Mouse (Mus musculus): ENCODE data around the gene Ece1. TPM values are rescaled to one million over a fixed set of nuclear protein-coding genes. Genes with fewer than 3 reads are reported as not detected.

Gene Ece1
- polyA plus RNA-seq, 1 experiment from 2014 or later, result 20.7 TPM

- ATAC-seq (replicated peaks), result peak; percentile 69
- H3K27ac ChIP-seq, result peak overlapping the region; percentile 4
These were observed 501 bp upstream of the Ece1 start for GRCm38 (mm10) chr4:137861461-137862011.

GRCm38 (mm10) chr4:137862516-137863240 lies 641 bp downstream of the Ece1 start:
- Histone ChIP-seq H3K36me3 (replicated peaks) (no peaks in the 10 kb centered on the region), H3K4me1 (peaks cover 57% of the 10 kb centered on the region), H3K4me2 (peak overlapping the region; percentile 64), H3K9ac (peak overlapping the region; percentile 75), H3K9me3 (no peaks in the 10 kb centered on the region), H3K27me3 (replicated peaks) (no peaks in the 10 kb centered on the region), H3K4me3 (peak overlapping the region; percentile 82), H3K27ac (peak overlapping the region; percentile 57)
- WGBS, result 10% methylated on average over 21 of the region's 21 CpGs
- peak; percentile 5; the same call in 1 of the 2 replicates for ATAC-seq (replicated peaks)

More at GRCm38 (mm10) chr4:137861461-137862011, 501 bp upstream of the Ece1 start:
- H3K27me3 ChIP-seq (replicated peaks), result no peaks in the 10 kb centered on the region
- peak overlapping the region; percentile 75; the same call in 1 of the 2 replicates for H3K9ac ChIP-seq
- peak overlapping the region; percentile 82 for H3K4me3 ChIP-seq
- 5% methylated on average over 17 of the region's 17 CpGs for WGBS
- no peaks in the 10 kb centered on the region for H3K36me3 ChIP-seq (replicated peaks)
- H3K4me2 ChIP-seq, result peak overlapping the region; percentile 64
- peaks cover 45% of the 10 kb centered on the region for H3K4me1 ChIP-seq
- H3K9me3 ChIP-seq, result no peaks in the 10 kb centered on the region

- no peak for ATAC-seq (replicated peaks)
- Histone ChIP-seq H3K27me3 (replicated peaks) (no peaks in the 10 kb centered on the region), H3K4me3 (no peak overlapping the region), H3K9me3 (no peaks in the 10 kb centered on the region), H3K9ac (no peak overlapping the region), H3K4me1 (peaks cover 57% of the 10 kb centered on the region), H3K36me3 (replicated peaks) (no peaks in the 10 kb centered on the region), H3K27ac (no peak overlapping the region), H3K4me2 (no peak overlapping the region)
- WGBS, result 91% methylated on average over 4 of the region's 4 CpGs
These were observed 2.0 kb downstream of the Ece1 start for GRCm38 (mm10) chr4:137864031-137864430.

GRCm38 (mm10) chr4:137864769-137865168 lies 2.7 kb downstream of the Ece1 start:
- Histone ChIP-seq H3K27me3 (replicated peaks) (no peaks in the 10 kb centered on the region), H3K4me3 (no peak overlapping the region), H3K4me1 (peaks cover 62% of the 10 kb centered on the region), H3K36me3 (replicated peaks) (no peaks in the 10 kb centered on the region), H3K4me2 (peak overlapping the region; percentile 15), H3K27ac (no peak overlapping the region), H3K9me3 (no peaks in the 10 kb centered on the region), H3K9ac (no peak overlapping the region)
- no peak for ATAC-seq (replicated peaks)
- WGBS, result 48% methylated on average over 9 of the region's 9 CpGs

GRCm38 (mm10) chr4:137865221-137865641 lies 3.2 kb downstream of the Ece1 start:
- no peak for ATAC-seq (replicated peaks)

GRCm38 (mm10) chr4:137866206-137866863 lies 4.3 kb downstream of the Ece1 start:
- H3K27ac ChIP-seq, result peak overlapping the region; percentile 61
- no peak overlapping the region for H3K9ac ChIP-seq
- H3K27me3 ChIP-seq (replicated peaks), result no peaks in the 10 kb centered on the region
- peak overlapping the region; percentile 12; the same call in 1 of the 2 replicates for H3K4me3 ChIP-seq
- peak; percentile 46 for ATAC-seq (replicated peaks)
- H3K4me2 ChIP-seq, result peak overlapping the region; percentile 31
- no peaks in the 10 kb centered on the region for H3K36me3 ChIP-seq (replicated peaks)
- 26% methylated on average over 19 of the region's 19 CpGs for WGBS
- H3K9me3 ChIP-seq, result no peaks in the 10 kb centered on the region
- H3K4me1 ChIP-seq, result peaks cover 63% of the 10 kb centered on the region

More at GRCm38 (mm10) chr4:137865221-137865641, 3.2 kb downstream of the Ece1 start:
- peaks cover 66% of the 10 kb centered on the region for H3K4me1 ChIP-seq
- WGBS, result 49% methylated on average over 10 of the region's 10 CpGs
- no peaks in the 10 kb centered on the region for H3K27me3 ChIP-seq (replicated peaks)
- H3K9ac ChIP-seq, result no peak overlapping the region
- H3K36me3 ChIP-seq (replicated peaks), result no peaks in the 10 kb centered on the region
- peak overlapping the region; percentile 15 for H3K4me2 ChIP-seq
- no peaks in the 10 kb centered on the region for H3K9me3 ChIP-seq
- H3K27ac ChIP-seq, result no peak overlapping the region
- no peak overlapping the region for H3K4me3 ChIP-seq

GRCm38 (mm10) chr4:137867225-137867624 lies 5.2 kb downstream of the Ece1 start:
- Histone ChIP-seq H3K9ac (no peak overlapping the region), H3K9me3 (no peaks in the 10 kb centered on the region), H3K27ac (no peak overlapping the region; the same call in 1 of the 2 replicates), H3K4me1 (peaks cover 59% of the 10 kb centered on the region), H3K36me3 (replicated peaks) (no peaks in the 10 kb centered on the region), H3K4me2 (no peak overlapping the region), H3K27me3 (replicated peaks) (no peaks in the 10 kb centered on the region), H3K4me3 (no peak overlapping the region)
- no peak for ATAC-seq (replicated peaks)
- 77% methylated on average over 4 of the region's 4 CpGs for WGBS

GRCm38 (mm10) chr4:137867675-137868257 lies 5.7 kb downstream of the Ece1 start:
- no peak overlapping the region for H3K4me2 ChIP-seq
- H3K4me3 ChIP-seq, result no peak overlapping the region
- H3K4me1 ChIP-seq, result peaks cover 56% of the 10 kb centered on the region
- WGBS, result 80% methylated on average over 13 of the region's 13 CpGs
- no peaks in the 10 kb centered on the region for H3K27me3 ChIP-seq (replicated peaks)
- H3K36me3 ChIP-seq (replicated peaks), result no peaks in the 10 kb centered on the region
- no peaks in the 10 kb centered on the region for H3K9me3 ChIP-seq
- ATAC-seq (replicated peaks), result no peak
- no peak overlapping the region for H3K27ac ChIP-seq
- H3K9ac ChIP-seq, result no peak overlapping the region

- Histone ChIP-seq H3K4me3 (no peak overlapping the region), H3K4me1 (peaks cover 42% of the 10 kb centered on the region), H3K27ac (no peak overlapping the region), H3K4me2 (no peak overlapping the region), H3K9me3 (no peaks in the 10 kb centered on the region), H3K9ac (no peak overlapping the region), H3K36me3 (replicated peaks) (no peaks in the 10 kb centered on the region), H3K27me3 (replicated peaks) (no peaks in the 10 kb centered on the region)
- 41% methylated on average over 16 of the region's 16 CpGs for WGBS
- ATAC-seq (replicated peaks), result no peak
These were observed 7.7 kb downstream of the Ece1 start for GRCm38 (mm10) chr4:137869667-137870274.

- Histone ChIP-seq H3K4me3 (no peak overlapping the region), H3K4me1 (peaks cover 40% of the 10 kb centered on the region), H3K27me3 (replicated peaks) (no peaks in the 10 kb centered on the region), H3K4me2 (no peak overlapping the region), H3K36me3 (replicated peaks) (no peaks in the 10 kb centered on the region), H3K9ac (no peak overlapping the region), H3K27ac (no peak overlapping the region), H3K9me3 (no peaks in the 10 kb centered on the region)
- WGBS, result 86% methylated on average over 4 of the region's 4 CpGs
- ATAC-seq (replicated peaks), result no peak
These were observed 8.9 kb downstream of the Ece1 start for GRCm38 (mm10) chr4:137870979-137871378.

- Histone ChIP-seq H3K27ac (no peak overlapping the region), H3K36me3 (replicated peaks) (no peaks in the 10 kb centered on the region), H3K27me3 (replicated peaks) (no peaks in the 10 kb centered on the region), H3K9ac (no peak overlapping the region), H3K9me3 (no peaks in the 10 kb centered on the region), H3K4me1 (peaks cover 38% of the 10 kb centered on the region), H3K4me2 (no peak overlapping the region), H3K4me3 (no peak overlapping the region)
- WGBS, result 88% methylated on average over 8 of the region's 8 CpGs
- no peak for ATAC-seq (replicated peaks)
These were observed 9.4 kb downstream of the Ece1 start for GRCm38 (mm10) chr4:137871431-137871830.

- H3K4me1 ChIP-seq, result peaks cover 35% of the 10 kb centered on the region
- H3K4me3 ChIP-seq, result no peak overlapping the region
- ATAC-seq (replicated peaks), result no peak
- H3K36me3 ChIP-seq (replicated peaks), result no peaks in the 10 kb centered on the region
- 15% methylated on average over 7 of the region's 7 CpGs for WGBS
- H3K27me3 ChIP-seq (replicated peaks), result no peaks in the 10 kb centered on the region
- no peak overlapping the region for H3K4me2 ChIP-seq
- H3K9me3 ChIP-seq, result no peaks in the 10 kb centered on the region
- H3K27ac ChIP-seq, result no peak overlapping the region
- no peak overlapping the region for H3K9ac ChIP-seq
These were observed 12.3 kb downstream of the Ece1 start for GRCm38 (mm10) chr4:137874337-137874736.

Data from midbrain, embryonic 15.5 days (tissue).